Mouse (Mus musculus): ENCODE data around the gene Strap.
"Not testable (repeated sequence)": the region's sequence is repeated elsewhere in the genome, so short reads cannot be mapped to it uniquely, and the experiment has no call there.

Strap gene

GRCm38 (mm10) chr6:137734846-137735609, at the start of gene Strap:
Gene Strap (plus strand): TSS chr6:137735078.
- ATAC-seq (ENCODE audit: low TSS enrichment): peak; percentile 99

- no peak for ATAC-seq (ENCODE audit: low TSS enrichment)
Measured at GRCm38 (mm10) chr6:137687667-137688066, 47.2 kb upstream of the Strap start.

- ATAC-seq (ENCODE audit: low TSS enrichment): no peak
Measured at GRCm38 (mm10) chr6:137688079-137688478, 46.8 kb upstream of the Strap start.

- ATAC-seq (ENCODE audit: low TSS enrichment): no peak
Measured at GRCm38 (mm10) chr6:137688506-137689105, 46.3 kb upstream of the Strap start.

GRCm38 (mm10) chr6:137690550-137691119, 44.2 kb upstream of the Strap start:
- ATAC-seq (ENCODE audit: low TSS enrichment): peak; percentile 74

GRCm38 (mm10) chr6:137694310-137694709, 40.6 kb upstream of the Strap start:
- ATAC-seq (ENCODE audit: low TSS enrichment): no peak

GRCm38 (mm10) chr6:137695046-137695445, 39.8 kb upstream of the Strap start:
- no peak for ATAC-seq (ENCODE audit: low TSS enrichment)

GRCm38 (mm10) chr6:137696445-137697204, 38.3 kb upstream of the Strap start:
- no peak for ATAC-seq (ENCODE audit: low TSS enrichment)

GRCm38 (mm10) chr6:137699434-137699833, 35.4 kb upstream of the Strap start:
- no peak for ATAC-seq (ENCODE audit: low TSS enrichment)

- ATAC-seq (ENCODE audit: low TSS enrichment): no peak
Measured at GRCm38 (mm10) chr6:137702186-137702585, 32.7 kb upstream of the Strap start.

GRCm38 (mm10) chr6:137702918-137703317, 32.0 kb upstream of the Strap start:
- ATAC-seq (ENCODE audit: low TSS enrichment): no peak

GRCm38 (mm10) chr6:137703431-137703830, 31.4 kb upstream of the Strap start:
- no peak for ATAC-seq (ENCODE audit: low TSS enrichment)

- ATAC-seq (ENCODE audit: low TSS enrichment): no peak
Measured at GRCm38 (mm10) chr6:137704300-137704939, 30.5 kb upstream of the Strap start.

- ATAC-seq (ENCODE audit: low TSS enrichment): no peak
Measured at GRCm38 (mm10) chr6:137706209-137706608, 28.7 kb upstream of the Strap start.

- ATAC-seq (ENCODE audit: low TSS enrichment): not testable (repeated sequence)
Measured at GRCm38 (mm10) chr6:137708726-137709405, 26.0 kb upstream of the Strap start.

GRCm38 (mm10) chr6:137710179-137711037, 24.5 kb upstream of the Strap start:
- no peak for ATAC-seq (ENCODE audit: low TSS enrichment)

GRCm38 (mm10) chr6:137712654-137713309, 22.1 kb upstream of the Strap start:
- peak; percentile 60 for ATAC-seq (ENCODE audit: low TSS enrichment)

- ATAC-seq (ENCODE audit: low TSS enrichment): peak; percentile 74; the same call in 1 of the 2 replicates
Measured at GRCm38 (mm10) chr6:137713310-137713664, 21.6 kb upstream of the Strap start.

GRCm38 (mm10) chr6:137716802-137717201, 18.1 kb upstream of the Strap start:
- ATAC-seq (ENCODE audit: low TSS enrichment): no peak
